Mouse (Mus musculus): ENCODE data around the gene 4932438A13Rik.
A peak's percentile ranks its signal among the peaks of the same experiment; 100 is the strongest.

DNA sequence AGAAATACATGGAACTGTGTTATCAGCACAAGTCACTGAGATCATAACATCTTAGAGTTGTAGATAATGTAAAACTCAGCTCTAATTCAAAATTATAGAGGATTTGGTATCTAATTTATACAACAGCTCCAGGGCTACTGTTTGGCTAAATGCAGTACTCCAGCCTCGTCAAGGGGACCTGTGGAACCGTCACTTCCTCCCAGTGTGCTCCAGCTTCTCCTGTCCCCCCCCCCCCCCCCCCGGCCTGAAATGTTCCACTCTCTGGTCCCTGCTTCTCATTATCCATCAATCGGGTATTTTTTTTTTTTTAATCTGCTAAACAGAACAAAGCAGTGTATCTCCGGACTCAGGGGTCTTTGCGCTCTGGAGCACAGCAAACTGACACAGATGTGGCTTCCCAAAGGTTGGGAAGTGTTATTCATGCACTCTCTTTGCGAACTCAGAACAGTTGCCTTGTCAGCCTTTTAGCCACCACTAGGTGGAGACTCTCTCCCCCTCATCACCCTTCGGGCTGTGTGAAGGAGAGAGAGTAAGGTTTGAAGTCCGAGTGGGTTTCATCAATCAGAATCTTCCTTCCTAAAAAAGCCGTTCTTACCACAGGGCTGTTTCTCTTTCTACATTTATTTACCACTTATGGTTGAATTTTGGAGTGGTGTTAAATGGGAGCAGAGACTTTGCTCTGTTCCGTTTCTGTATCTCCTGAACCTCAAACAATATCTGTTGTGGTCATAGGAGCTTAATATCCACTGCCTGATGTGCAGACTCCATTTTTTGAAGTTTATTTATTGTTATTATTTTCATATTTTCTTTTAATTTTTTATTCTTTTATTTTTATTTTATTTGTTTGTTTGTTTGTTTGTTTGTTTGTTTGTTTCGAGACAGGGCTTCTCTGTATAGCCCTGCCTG, 22.0 kb upstream of the 4932438A13Rik start:
- peak; percentile 77 for TF ChIP-seq CTCF (IDR thresholded peaks at IDR 0.05; ENCODE audit: insufficient read depth, low read length)
- TF ChIP-seq POLR2A (IDR thresholded peaks at IDR 0.05; ENCODE audit: borderline replicate concordance, extremely low read depth, low read depth, low read length) = no peak
